Mouse (Mus musculus) heart, postnatal 10 days (tissue): ENCODE data around the gene Hlf. TPM values are rescaled to one million over a fixed set of nuclear protein-coding genes. Genes with fewer than 3 reads are reported as not detected.

ENCODE experiments used
- total RNA-seq, 2 experiments: library from RNA; stranded (reverse); gene quantifications; 2 replicates each; pipeline ENCODE4 v1.2.3; 2021

Hlf gene
- total RNA-seq, 2 experiments from 2014 or later = 15.7 to 22.1 TPM

Other genes with a start within 250 kb of the Hlf start
- gene Gm45716, start 203.2 kb downstream of the Hlf start, total RNA-seq = 10 to 100 TPM; 22.4 to 23.2 TPM
- 10 to 100 TPM; 43.2 to 63.5 TPM for gene Mmd, start 141.4 kb downstream of the Hlf start, total RNA-seq
- gene Stxbp4, start 247.2 kb upstream of the Hlf start, total RNA-seq = 1 to 10 TPM; 5.6 to 6.2 TPM
- 10 to 100 TPM; 24.2 to 25.8 TPM for gene Cox11, start 247.3 kb upstream of the Hlf start, total RNA-seq